In the genomic region with DNA sequence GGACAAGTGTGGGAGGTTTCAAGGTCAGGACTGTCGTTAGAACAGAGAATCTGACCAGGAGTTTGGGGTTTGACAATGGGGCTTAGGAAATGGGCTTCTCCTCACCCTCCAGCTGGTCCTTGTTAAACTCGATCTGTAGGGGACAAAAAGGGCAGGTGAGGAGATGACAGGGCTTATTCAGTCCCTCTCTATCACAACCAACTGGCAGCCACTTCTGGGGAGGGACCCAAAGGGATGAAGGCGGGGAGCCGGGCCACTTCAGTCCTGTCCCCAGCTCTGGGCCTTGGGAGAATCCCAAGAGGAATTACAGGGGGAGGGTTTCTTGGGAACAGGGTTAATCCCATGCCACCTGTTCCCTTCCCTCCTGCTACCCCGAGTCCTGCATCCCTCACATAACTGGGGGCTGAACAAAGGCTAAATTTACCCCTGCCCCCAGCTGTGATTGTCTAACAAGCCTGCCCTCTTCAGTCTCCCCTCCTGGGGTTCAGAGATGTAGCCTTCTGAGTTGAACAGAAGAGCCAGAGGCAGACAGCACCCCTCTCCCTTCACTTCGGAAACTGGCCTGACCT, we compare ENCODE assay signal across 1 mouse cellular context.
TF ChIP-seq lines count a peak whose summit lies in the region.

No protein-coding gene starts in this region.

TF ChIP-seq in myocyte, 11 proteins besides CTCF, POLR2A, EP300 and RAD21 (continued from another document):
- TF ChIP-seq MYOD1 (IDR thresholded peaks at IDR 0.05; ENCODE audit: control insufficient read depth in 1 of 3, insufficient read length in 2 of 3, low read depth in 2 of 3), result peak; percentile 90 to 95 (median 91)
- no peak for TF ChIP-seq REST (IDR thresholded peaks at IDR 0.05; ENCODE audit: insufficient read depth, insufficient read length)
- TF ChIP-seq POLR2AphosphoS2 (IDR thresholded peaks at IDR 0.05; ENCODE audit: insufficient read length, low read depth), result no peak
- TF ChIP-seq TCF3 (IDR thresholded peaks at IDR 0.05; ENCODE audit: insufficient read length, low read depth), result peak; percentile 12
